Mouse (Mus musculus) right cerebral cortex, adult 18-20 months (tissue): Measurements from ENCODE around the gene Vangl2.

Experiments used
- DNase-seq: peaks from one replicate; pipeline ENCODE4 v3.0.0; 2022; ENCODE audit warnings: mixed read lengths

Gene Vangl2

GRCm38 (mm10) chr1:171961704-171962103 lies 66.5 kb downstream of the Vangl2 start:
- no peak for DNase-seq

- no peak for DNase-seq
Measured at GRCm38 (mm10) chr1:171960726-171961125, 67.5 kb downstream of the Vangl2 start.

- no peak for DNase-seq
Measured at GRCm38 (mm10) chr1:171957411-171957810, 70.8 kb downstream of the Vangl2 start.

GRCm38 (mm10) chr1:171955071-171955470 lies 73.2 kb downstream of the Vangl2 start:
- DNase-seq: no peak
